ENCODE assay signal across 36 mouse cellular contexts in the genomic region with DNA sequence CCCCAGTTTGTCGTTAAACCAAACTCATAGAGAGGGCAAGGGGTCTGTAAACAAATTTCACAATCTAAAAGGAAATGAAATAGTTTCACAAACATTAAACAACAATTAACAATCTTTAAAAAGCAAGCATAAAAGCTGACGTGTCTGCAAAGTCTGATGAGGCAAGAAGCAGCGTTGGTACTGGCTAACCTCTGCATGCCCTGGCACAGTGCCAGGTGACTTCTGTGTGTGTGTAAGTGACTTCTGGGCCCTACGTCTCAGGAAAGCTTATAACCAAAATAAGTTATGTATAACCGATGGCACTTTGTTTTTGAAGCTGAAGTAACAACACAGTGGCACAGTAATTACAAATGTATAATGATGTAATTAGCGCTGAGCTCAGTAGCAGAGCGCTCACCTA. TPM values are rescaled to one million over a fixed set of nuclear protein-coding genes. Genes with fewer than 3 reads are reported as not detected.
DNase-seq lines count a peak whose midpoint lies in the region; ATAC-seq and TF ChIP-seq lines count a peak whose summit lies in the region.
"Had no signal": no experiment of that assay in that cellular context is flagged by ENCODE, and none has a peak within 500 bp of the region (broad histone marks: within the 10 kb centered on the region; RNA-seq: fewer than 3 reads in every experiment).

No protein-coding gene starts in this region.

- H3K27me3 ChIP-seq in lung, postnatal 0 days (replicated peaks; ENCODE audit: insufficient read depth, low read length), result no peaks in the 10 kb centered on the region; the same call in 1 of the 2 replicates
- H3K27me3 ChIP-seq: heart, embryonic 12.5 days had no signal

- ATAC-seq in lung, postnatal 0 days, result no peak
- no peak for ATAC-seq in frontal cortex, adult (ENCODE audit: low TSS enrichment)
- ATAC-seq: CD4-positive, CD25-positive, alpha-beta regulatory T cell, adult 4 months; forebrain, embryonic 13.5 days; intestine, embryonic 16.5 days had no signal

- TF ChIP-seq CTCF in lung, postnatal 0 days (IDR thresholded peaks at IDR 0.05), result no peak

- 54% methylated on average over 7 of the region's 7 CpGs for WGBS in lung, postnatal 0 days

- H3K27ac ChIP-seq in lung, postnatal 0 days (ENCODE audit: low read length), result no peak overlapping the region
- H3K27ac ChIP-seq: forebrain, embryonic 13.5 days; heart, adult 2 months; hindbrain, embryonic 13.5 days; limb, embryonic 13.5 days; liver, embryonic 14.5 days; midbrain, embryonic 10.5 days; neural tube, embryonic 12.5 days; stomach, postnatal 0 days had no signal

- H3K36me3 ChIP-seq in lung, postnatal 0 days (ENCODE audit: insufficient read depth, low read length), result no peaks in the 10 kb centered on the region
- H3K36me3 ChIP-seq: heart, embryonic 12.5 days; hindbrain, embryonic 13.5 days; limb, embryonic 13.5 days; midbrain, embryonic 10.5 days; neural tube, embryonic 12.5 days had no signal

- DNase-seq in adrenal gland, postnatal 25 days, result peak; percentile 44
- DNase-seq in adrenal gland, postnatal 4 days (ENCODE audit: low spot score in 2 of 2), result no peak
- peak; percentile 41 to 52 for DNase-seq in kidney, postnatal 4 days
- DNase-seq in kidney, adult 11 months, result no peak
- DNase-seq in lung, postnatal 0 days (ENCODE audit: low spot score), result peak; percentile 29
- DNase-seq in lung, postnatal 36 days, result no peak
- DNase-seq in adipocyte (ENCODE audit: low spot score), result peak; percentile 16
- DNase-seq: cerebellum, adult 11 months; cerebellum, adult 9-10 months; cerebellum, postnatal 36 days; heart, adult 2 months; heart, postnatal 4 days; right cerebral cortex, adult 18-20 months; spleen, adult 18-20 months; thymus, adult 18-20 months; thymus, postnatal 25 days had no signal

- no peaks in the 10 kb centered on the region for H3K4me1 ChIP-seq in lung, postnatal 0 days (ENCODE audit: insufficient read depth, low read depth, low read length)
- H3K4me1 ChIP-seq: forebrain, embryonic 13.5 days; neural tube, embryonic 12.5 days had no signal

- TF ChIP-seq EP300 in lung, postnatal 0 days (IDR thresholded peaks at IDR 0.05), result no peak

- H3K4me2 ChIP-seq in lung, postnatal 0 days (replicated peaks; ENCODE audit: low read depth, low read length), result no peak overlapping the region
- H3K4me2 ChIP-seq: forebrain, embryonic 13.5 days; heart, embryonic 12.5 days; hindbrain, embryonic 13.5 days; limb, embryonic 13.5 days; neural tube, embryonic 12.5 days had no signal

- H3K9ac ChIP-seq in lung, postnatal 0 days (replicated peaks; ENCODE audit: low read depth), result no peak overlapping the region
- H3K9ac ChIP-seq: forebrain, embryonic 13.5 days; heart, embryonic 12.5 days; hindbrain, embryonic 13.5 days; limb, embryonic 13.5 days; liver, embryonic 14.5 days; neural tube, embryonic 12.5 days had no signal

- H3K4me3 ChIP-seq in lung, postnatal 0 days (ENCODE audit: low read depth, low read length), result no peak overlapping the region
- H3K4me3 ChIP-seq: forebrain, embryonic 13.5 days; heart, adult 2 months; heart, embryonic 12.5 days; hindbrain, embryonic 13.5 days; limb, embryonic 13.5 days; midbrain, embryonic 10.5 days; myocyte; neural tube, embryonic 12.5 days had no signal

- no peaks in the 10 kb centered on the region for H3K9me3 ChIP-seq in lung, postnatal 0 days (ENCODE audit: low read length)
- H3K9me3 ChIP-seq: forebrain, embryonic 13.5 days; heart, embryonic 12.5 days; hindbrain, embryonic 13.5 days; limb, embryonic 13.5 days; midbrain, embryonic 10.5 days; neural tube, embryonic 12.5 days had no signal

RNA-seq across cellular contexts. Expression of gene Hesx1, which starts 10.7 kb away (rescaled TPM):
- 0.70 TPM in 1 of 2 replicates, not detected in the other for total RNA-seq in adrenal gland, postnatal 25 days (2021)
- under 1 TPM; 0.42 to 0.73 TPM for total RNA-seq in adrenal gland, postnatal 4 days (2021)
- not detected in 2 replicates for polyA plus RNA-seq in lung, postnatal 0 days (2015; fragmentation: Nextera tagmentation; extraction: Ambion mirVana)
- total RNA-seq: gastrocnemius, adult 8-10 months; heart, adult 2 months; layer of hippocampus, adult 18-20 months; layer of hippocampus, postnatal 10 days; left cerebral cortex, adult 18-20 months; left cerebral cortex, postnatal 25 days had no signal
- polyA plus RNA-seq: forebrain, embryonic 13.5 days; heart, adult 2 months; heart, postnatal 0 days; hindbrain, embryonic 13.5 days; lung, embryonic 16.5 days; myocyte had no signal

RNA-seq across cellular contexts. Expression of gene Il17rd, which starts 33.8 kb away (rescaled TPM):
- total RNA-seq in adrenal gland, postnatal 25 days (2021), result 2.4 and 3.5 TPM in 2 replicates
- total RNA-seq in adrenal gland, postnatal 4 days (2021), result 10 to 100 TPM in 1 of 2 experiments, 1 to 10 TPM in 1; 7.1 to 10.1 TPM
- polyA plus RNA-seq in lung, postnatal 0 days (2015; fragmentation: Nextera tagmentation; extraction: Ambion mirVana), result 2.1 and 2.2 TPM in 2 replicates
- total RNA-seq: megakaryocyte progenitor cell, adult 5-6 weeks had no signal

RNA-seq across cellular contexts. Expression of gene Appl1, which starts 33.9 kb away (rescaled TPM):
- total RNA-seq in adrenal gland, postnatal 25 days (2021), result 45.2 and 49.5 TPM in 2 replicates
- total RNA-seq in adrenal gland, postnatal 4 days (2021), result 10 to 100 TPM; 40.5 to 44.4 TPM
- polyA plus RNA-seq in lung, postnatal 0 days (2015; fragmentation: Nextera tagmentation; extraction: Ambion mirVana), result 27.8 and 29.9 TPM in 2 replicates

Comparison
In these comparisons a context has a peak if more than half of its experiments do, and no peak if none do; other contexts are left out.
1. DNase-seq: peak in adrenal gland, postnatal 25 days (single experiment), kidney, postnatal 4 days (2 of 2), lung, postnatal 0 days (single experiment) and adipocyte (single experiment); none in adrenal gland, postnatal 4 days (0 of 2), kidney, adult 11 months (single experiment) and lung, postnatal 36 days (single experiment).